Comparison of ENCODE assay signal across 8 mouse cellular contexts in genomic region chr11:89302056-89302815, GRCm38 (mm10). TPM values are rescaled to one million over a fixed set of nuclear protein-coding genes. Genes with fewer than 3 reads are reported as not detected.
DNase-seq lines count a peak whose midpoint lies in the region; ATAC-seq and TF ChIP-seq lines count a peak whose summit lies in the region.

TSS of gene Nog (minus strand) at chr11:89302332.

- no peak within 1 kb of the TSS for H3K27ac ChIP-seq in spleen, adult 2 months (ENCODE audit: insufficient read depth, low read length)
- peak within 1 kb of the TSS; percentile 92 for H3K27ac ChIP-seq in embryonic facial prominence, embryonic 13.5 days
- no peak within 1 kb of the TSS for H3K27ac ChIP-seq in heart, postnatal 0 days (ENCODE audit: low read depth)
- H3K27ac ChIP-seq in liver, embryonic 14.5 days = no peak within 1 kb of the TSS

- H3K9me3 ChIP-seq in embryonic facial prominence, embryonic 13.5 days = peaks cover 5% of the 10 kb centered on the region
- H3K9me3 ChIP-seq in heart, postnatal 0 days (replicated peaks; ENCODE audit: control insufficient read depth, low read length) = no peaks in the 10 kb centered on the region
- no peaks in the 10 kb centered on the region for H3K9me3 ChIP-seq in liver, embryonic 14.5 days (ENCODE audit: control insufficient read depth, low read length)

- ATAC-seq in embryonic facial prominence, embryonic 13.5 days (ENCODE audit: insufficient number of reproducible peaks, insufficient read depth, low FRiP score, low TSS enrichment, low read depth) = no peak; the same call in 1 of the 2 replicates
- ATAC-seq in heart, postnatal 0 days (ENCODE audit: insufficient read depth, low read depth) = peak; percentile 42
- no peak for ATAC-seq in liver, embryonic 14.5 days (ENCODE audit: insufficient read depth)

- peak within 1 kb of the TSS; percentile 27; the same call in 1 of the 2 replicates for H3K4me3 ChIP-seq in spleen, adult 2 months (ENCODE audit: extremely low read depth, insufficient read depth, insufficient read length)
- H3K4me3 ChIP-seq in embryonic facial prominence, embryonic 13.5 days = peak within 1 kb of the TSS; percentile 73
- H3K4me3 ChIP-seq in heart, postnatal 0 days (ENCODE audit: low read depth, low read length) = peak within 1 kb of the TSS; percentile 68
- H3K4me3 ChIP-seq in liver, embryonic 14.5 days (ENCODE audit: insufficient read depth in 1 of 2, low read depth in 2 of 2, low read length in 2 of 2) = peak within 1 kb of the TSS; percentile 2 to 37; a peak in 3 of 4 replicates

- peak within 1 kb of the TSS; percentile 83 for H3K9ac ChIP-seq in embryonic facial prominence, embryonic 13.5 days
- H3K9ac ChIP-seq in heart, postnatal 0 days (replicated peaks; ENCODE audit: low read depth, low read length) = peak within 1 kb of the TSS; percentile 25
- H3K9ac ChIP-seq in liver, embryonic 14.5 days (replicated peaks) = no peak within 1 kb of the TSS

- no peak for DNase-seq in spleen, adult 2 months (ENCODE audit: low read depth in 1 of 2, low spot score in 2 of 2)
- DNase-seq in spleen, adult 12 weeks (ENCODE audit: low spot score) = no peak
- DNase-seq in heart, postnatal 0 days (ENCODE audit: low spot score) = peak; percentile 20
- peak; percentile 52 for DNase-seq in layer of hippocampus, adult 11-12 months (ENCODE audit: low spot score)
- DNase-seq in liver, embryonic 14.5 days (ENCODE audit: low read depth in 3 of 3, low spot score in 3 of 3) = no peak
- peak; percentile 40 for DNase-seq in retina, postnatal 7 days (ENCODE audit: low read depth, low spot score)
- no peak for DNase-seq in c-Kit-positive CD71-positive TER-119-positive erythroid progenitor cells, embryonic 14.5 days (ENCODE audit: low spot score)

- WGBS in spleen, adult 2 months = 1% methylated on average over 72 of the region's 97 CpGs
- under 1% methylated on average over 91 of the region's 97 CpGs for WGBS in embryonic facial prominence, embryonic 13.5 days
- WGBS in heart, postnatal 0 days = under 1% methylated on average over 84 of the region's 97 CpGs
- 2% methylated on average over 78 of the region's 97 CpGs for WGBS in liver, embryonic 14.5 days (ENCODE audit: insufficient replicate concordance)

- H3K4me2 ChIP-seq in embryonic facial prominence, embryonic 13.5 days = peak within 1 kb of the TSS; percentile 91
- H3K4me2 ChIP-seq in heart, postnatal 0 days (ENCODE audit: low read depth, low read length) = peak within 1 kb of the TSS; percentile 76
- peak within 1 kb of the TSS; percentile 58 for H3K4me2 ChIP-seq in liver, embryonic 14.5 days (ENCODE audit: low read depth)

- no peak for TF ChIP-seq EP300 in heart, postnatal 0 days (IDR thresholded peaks at IDR 0.05; ENCODE audit: low read depth)
- TF ChIP-seq EP300 in liver, embryonic 14.5 days (IDR thresholded peaks at IDR 0.05; ENCODE audit: low read depth) = no peak

- H3K27me3 ChIP-seq in spleen, adult 2 months (ENCODE audit: control insufficient read depth, insufficient read depth, low read length) = peaks cover 38% of the 10 kb centered on the region
- peaks cover 10% of the 10 kb centered on the region for H3K27me3 ChIP-seq in embryonic facial prominence, embryonic 13.5 days
- H3K27me3 ChIP-seq in heart, postnatal 0 days (ENCODE audit: control insufficient read depth, insufficient read depth, low read length) = peaks cover 49% of the 10 kb centered on the region
- H3K27me3 ChIP-seq in liver, embryonic 14.5 days (ENCODE audit: control insufficient read depth, insufficient read depth, low read length) = peaks cover 65% of the 10 kb centered on the region

- TF ChIP-seq POLR2A in spleen, adult 2 months (IDR thresholded peaks at IDR 0.05; ENCODE audit: low read depth, low read length) = no peak

- no peaks in the 10 kb centered on the region for H3K36me3 ChIP-seq in spleen, adult 2 months (ENCODE audit: control insufficient read depth, insufficient read depth, low read length)
- H3K36me3 ChIP-seq in embryonic facial prominence, embryonic 13.5 days = no peaks in the 10 kb centered on the region
- H3K36me3 ChIP-seq in heart, postnatal 0 days (replicated peaks; ENCODE audit: control insufficient read depth, insufficient read depth, low read length) = no peaks in the 10 kb centered on the region
- no peaks in the 10 kb centered on the region for H3K36me3 ChIP-seq in liver, embryonic 14.5 days (replicated peaks; ENCODE audit: control insufficient read depth, insufficient read depth, low read depth)

- TF ChIP-seq CTCF in spleen, adult 2 months (IDR thresholded peaks at IDR 0.05; ENCODE audit: extremely low read depth, insufficient read depth, insufficient read length, insufficient replicate concordance) = no peak
- no peak for TF ChIP-seq CTCF in heart, postnatal 0 days (IDR thresholded peaks at IDR 0.05; ENCODE audit: low read depth)
- TF ChIP-seq CTCF in liver, embryonic 14.5 days (IDR thresholded peaks at IDR 0.05; ENCODE audit: low read depth) = no peak

- H3K4me1 ChIP-seq in spleen, adult 2 months (ENCODE audit: control insufficient read depth, insufficient read depth, insufficient read length) = peaks cover 10% of the 10 kb centered on the region; the same call in 1 of the 2 replicates
- H3K4me1 ChIP-seq in embryonic facial prominence, embryonic 13.5 days = peaks cover 30% of the 10 kb centered on the region
- peaks cover 10% of the 10 kb centered on the region; the same call in 1 of the 2 replicates for H3K4me1 ChIP-seq in heart, postnatal 0 days (ENCODE audit: control insufficient read depth, insufficient read depth)
- no peaks in the 10 kb centered on the region for H3K4me1 ChIP-seq in liver, embryonic 14.5 days (replicated peaks; ENCODE audit: control insufficient read depth in 2 of 2, insufficient read depth in 2 of 2, low read length in 1 of 2)

RNA-seq across cellular contexts. Expression of gene Nog, which starts in this region (rescaled TPM):
- polyA plus RNA-seq in spleen, adult 2 months (2012; rRNA removed) = 0.30 and 1.3 TPM in 2 replicates
- polyA plus RNA-seq in embryonic facial prominence, embryonic 13.5 days (2015; fragmentation: Nextera tagmentation; extraction: Ambion mirVana) = 6.3 and 6.5 TPM in 2 replicates
- total RNA-seq in heart, postnatal 0 days (2014; rRNA removed; ENCODE audit: low replicate concordance) = 0.85 TPM in 1 of 2 replicates, not detected in the other
- polyA plus RNA-seq in heart, postnatal 0 days (2015; fragmentation: Nextera tagmentation; extraction: Ambion mirVana) = 0.14 TPM in 1 of 2 replicates, not detected in the other
- 0.04 and 0.05 TPM in 2 replicates for polyA plus RNA-seq in liver, embryonic 14.5 days (2012; rRNA removed)
- not detected in 2 replicates for polyA plus RNA-seq in liver, embryonic 14.5 days (2014; fragmentation: Nextera tagmentation; extraction: Ambion mirVana)

Comparison
In these comparisons a context has a peak if more than half of its experiments do, and no peak if none do; other contexts are left out.
1. Peak in DNase-seq, ATAC-seq, H3K4me3 ChIP-seq, H3K9ac ChIP-seq and H3K4me2 ChIP-seq in heart, postnatal 0 days; RNA of the gene not detected or under 1 TPM.
2. DNase-seq: peak in layer of hippocampus, adult 11-12 months (single experiment) and retina, postnatal 7 days (single experiment); none in spleen, adult 2 months (0 of 2), spleen, adult 12 weeks (single experiment), liver, embryonic 14.5 days (0 of 3) and c-Kit-positive CD71-positive TER-119-positive erythroid progenitor cells, embryonic 14.5 days (single experiment).
3. H3K4me3 ChIP-seq: peak in every context shown above with its lines; median percentile 73 in embryonic facial prominence, embryonic 13.5 days; 68 in heart, postnatal 0 days; 27 in spleen, adult 2 months; 20 in liver, embryonic 14.5 days.
4. Peak in every context shown above with its lines, with median percentiles within 50 percentile points of each other: H3K4me2 ChIP-seq.